Mouse (Mus musculus) CH12.LX (cell line): ENCODE data around the gene Mid1. TPM values are rescaled to one million over a fixed set of nuclear protein-coding genes. Genes with fewer than 3 reads are reported as not detected.

Experiments used
- DNase-seq: peaks from one replicate; pipeline ENCODE4 v3.0.0-alpha.2; 2013; ENCODE audit errors: extremely low read depth
- H3K27ac ChIP-seq: 2 replicates; pipeline ENCODE4 v1.5.1; 2012; ENCODE audit warnings: low read depth, mild to moderate bottlenecking, control low read depth, moderate library complexity; ENCODE audit not compliant: insufficient read depth
- H3K27me3 ChIP-seq: replicated peaks from 2 replicates; pipeline ENCODE3; 2012; ENCODE audit warnings: inconsistent platforms
- H3K36me3 ChIP-seq, 2 experiments: replicated peaks in 1 of 2; 2 replicates each; pipeline versions ENCODE3 to v1.6.1; 2012; ENCODE audit warnings: inconsistent platforms in 1 of 2, low read length in 1 of 2, mild to moderate bottlenecking in 1 of 2, mixed read lengths in 1 of 2, moderate library complexity in 1 of 2; ENCODE audit not compliant: control insufficient read depth in 1 of 2, insufficient read depth in 1 of 2
- H3K4me1 ChIP-seq, 2 experiments: 2 replicates each; pipeline ENCODE4 v1.6.1; 2012; ENCODE audit warnings: inconsistent platforms in 1 of 2, moderate library complexity in 1 of 2; ENCODE audit not compliant: insufficient read depth in 2 of 2, control insufficient read depth in 1 of 2
- H3K4me2 ChIP-seq: 2 replicates; pipeline ENCODE4 v1.6.1; 2012; ENCODE audit warnings: low read depth, mild to moderate bottlenecking, control low read depth; ENCODE audit not compliant: poor library complexity, insufficient read depth, severe bottlenecking
- H3K4me3 ChIP-seq, 3 experiments: fragments of 150-350 bp in 1 of 3; sonication (generic) in 1 of 3; replicated peaks in 1 of 3; 2 replicates each; pipeline versions ENCODE3 to v1.5.1; 2011 to 2012; ENCODE audit warnings: low read depth in 2 of 3, low read length in 2 of 3, mild to moderate bottlenecking in 2 of 3, moderate library complexity in 2 of 3, control low read depth in 1 of 3, improper control_type of control experiment in 1 of 3, inconsistent platforms in 1 of 3, mixed read lengths in 1 of 3; ENCODE audit not compliant: poor library complexity in 1 of 3
- H3K79me2 ChIP-seq: replicated peaks from 2 replicates; pipeline ENCODE4 v1.6.1; 2012; ENCODE audit warnings: mild to moderate bottlenecking, moderate library complexity; ENCODE audit not compliant: control insufficient read depth, poor library complexity, insufficient read depth, severe bottlenecking; ENCODE audit errors: extremely low read depth
- H3K9ac ChIP-seq: 2 replicates; pipeline ENCODE4 v1.6.1; 2012; ENCODE audit warnings: low read depth, mild to moderate bottlenecking, control low read depth, moderate library complexity; ENCODE audit not compliant: insufficient read depth
- H3K9me3 ChIP-seq: replicated peaks from 2 replicates; pipeline ENCODE3; 2012; ENCODE audit warnings: low read length, inconsistent platforms, mixed read lengths
- CTCF ChIP-seq, 2 experiments: IDR thresholded peaks in 1 of 2; conservative IDR thresholded peaks in 1 of 2; 2 replicates each; pipeline ENCODE4 v1.5.1; 2011 to 2012; ENCODE audit warnings: low read depth in 2 of 2, low read length in 2 of 2, improper control_type of control experiment in 1 of 2, inconsistent platforms in 1 of 2, mild to moderate bottlenecking in 1 of 2, moderate library complexity in 1 of 2
- E2F4 ChIP-seq: IDR thresholded peaks from 2 replicates; pipeline ENCODE4 v1.6.1; 2011; ENCODE audit warnings: low read depth, low read length, improper control_type of control experiment; ENCODE audit not compliant: insufficient replicate concordance
- EP300 ChIP-seq: IDR thresholded peaks from 2 replicates; pipeline ENCODE4 v1.6.1; 2011; ENCODE audit warnings: low read length, improper control_type of control experiment
- IRF4 ChIP-seq: IDR thresholded peaks from 2 replicates; pipeline ENCODE4 v1.6.1; 2014; ENCODE audit warnings: low read depth, mild to moderate bottlenecking, inconsistent platforms, low read length, improper control_type of control experiment
- JUN ChIP-seq: IDR thresholded peaks from 2 replicates; pipeline ENCODE4 v1.6.1; 2011; ENCODE audit warnings: low read depth, mild to moderate bottlenecking, low read length, improper control_type of control experiment, moderate library complexity; ENCODE audit not compliant: insufficient read depth
- JUND ChIP-seq: conservative IDR thresholded peaks from 2 replicates; pipeline ENCODE4 v1.6.1; 2011; ENCODE audit warnings: low read depth, low read length, improper control_type of control experiment
- MAFK ChIP-seq: IDR thresholded peaks from 2 replicates; pipeline ENCODE4 v1.6.1; 2011; ENCODE audit warnings: low read length, improper control_type of control experiment; ENCODE audit not compliant: insufficient replicate concordance
- MXI1 ChIP-seq: IDR thresholded peaks from 2 replicates; pipeline ENCODE4 v1.6.1; 2011; ENCODE audit warnings: mild to moderate bottlenecking, low read depth, low read length, improper control_type of control experiment
- NELFE ChIP-seq: IDR thresholded peaks from 2 replicates; pipeline ENCODE4 v1.6.1; 2011; ENCODE audit warnings: low read depth, low read length, improper control_type of control experiment
- NRF1 ChIP-seq: IDR thresholded peaks from 2 replicates; pipeline ENCODE4 v1.6.1; 2014; ENCODE audit warnings: low read depth, mild to moderate bottlenecking, inconsistent platforms, low read length, improper control_type of control experiment, moderate library complexity
- POLR2A ChIP-seq: IDR thresholded peaks from 2 replicates; pipeline ENCODE4 v1.6.1; 2011; ENCODE audit warnings: low read depth, mild to moderate bottlenecking, improper control_type of control experiment, low read length
- POLR2AphosphoS2 ChIP-seq: IDR thresholded peaks from 2 replicates; pipeline ENCODE4 v1.6.1; 2011; ENCODE audit warnings: low read depth, low read length, improper control_type of control experiment
- SIN3A ChIP-seq: IDR thresholded peaks from 2 replicates; pipeline ENCODE4 v1.6.1; 2012; ENCODE audit warnings: low read length, improper control_type of control experiment, inconsistent platforms
- SMC3 ChIP-seq: IDR thresholded peaks from 2 replicates; pipeline ENCODE4 v1.6.1; 2011; ENCODE audit warnings: low read depth, low read length, improper control_type of control experiment
- UBTF ChIP-seq: IDR thresholded peaks from 2 replicates; pipeline ENCODE4 v1.6.1; 2012; ENCODE audit warnings: low read depth, mild to moderate bottlenecking, inconsistent platforms, low read length, improper control_type of control experiment, moderate library complexity
- USF1 ChIP-seq: IDR thresholded peaks from 2 replicates; pipeline ENCODE4 v1.6.1; 2014; ENCODE audit warnings: low read depth, mild to moderate bottlenecking, inconsistent platforms, low read length, improper control_type of control experiment
- ZMIZ1 ChIP-seq: IDR thresholded peaks from 2 replicates; pipeline ENCODE4 v1.6.1; 2012; ENCODE audit warnings: low read depth, mild to moderate bottlenecking, inconsistent platforms, low read length, improper control_type of control experiment
- ZNF384 ChIP-seq: IDR thresholded peaks from 2 replicates; pipeline ENCODE4 v1.6.1; 2012; ENCODE audit warnings: low read depth, low read length, improper control_type of control experiment, inconsistent platforms
- dilution Hi-C: fragments of 300-500 bp; cut with MboI; formaldehyde crosslinking; loops from 2 replicates; pipeline ENCODE4 v1.14.3; 2020; ENCODE audit warnings: low sequenced_read_pairs; ENCODE audit not compliant: extremely low pct_unique_long_range_greater_than_20kb, extremely low pct_ligation_motif_present
- in situ Hi-C: fragments of 300-500 bp; cut with MboI; formaldehyde crosslinking; loops from 3 replicates; pipeline ENCODE4 v1.14.3; 2019; ENCODE audit warnings: low sequenced_read_pairs, low pct_ligation_motif_present, low pct_unique_long_range_greater_than_20kb, mixed read lengths
- polyA plus RNA-seq: library from polyadenylated mRNA; unstranded; fragments of >175 nt; gene quantifications from 2 replicates; pipeline ENCODE4 v1.2.1, GENCODE M21; 2012; ENCODE audit warnings: low read depth; ENCODE audit not compliant: insufficient read length
- total RNA-seq, 2 experiments: library from RNA; depleted of rRNA; stranded (reverse); fragments of 300-350 nt in 1 of 2; fragments of >200 nt in 1 of 2; gene quantifications; 2 replicates each; pipeline ENCODE4 v1.2.3; 2012 to 2014

Gene Mid1
- total and polyA plus RNA-seq, 3 experiments = 3.3 to 15.0 (median 6.2) TPM

GRCm38 (mm10) chrX:169890541-169890940 is 205.5 kb downstream of the Mid1 start:
- in situ Hi-C loops (no loop called here), dilution Hi-C loops (no loop called here)
- H3K4me2 ChIP-seq = no peak overlapping the region
- TF ChIP-seq POLR2AphosphoS2 (no peak), CTCF (conservative IDR thresholded peaks at IDR 0.05 in 1 of 2, IDR thresholded peaks at IDR 0.05 in 1 of 2; ENCODE audit: low read depth in 2 of 2, low read length in 2 of 2) (no peak), POLR2A (no peak), SMC3 (no peak), NRF1 (no peak)
- H3K27ac ChIP-seq = no peak overlapping the region
- no peak overlapping the region for H3K9ac ChIP-seq
- no peak overlapping the region for H3K4me3 ChIP-seq
- H3K9me3 ChIP-seq = no peaks in the 10 kb centered on the region
- H3K27me3 ChIP-seq = no peaks in the 10 kb centered on the region
- no peaks in the 10 kb centered on the region for H3K79me2 ChIP-seq
- no peaks in the 10 kb centered on the region for H3K36me3 ChIP-seq
- no peak for DNase-seq
- H3K4me1 ChIP-seq = no peaks in the 10 kb centered on the region

GRCm38 (mm10) chrX:169892100-169892499 is 207.1 kb downstream of the Mid1 start:
- no peak overlapping the region for H3K4me3 ChIP-seq
- dilution Hi-C loops (no loop called here), in situ Hi-C loops (no loop called here)

GRCm38 (mm10) chrX:169892631-169893030 is 207.6 kb downstream of the Mid1 start:
- H3K9ac ChIP-seq = peak overlapping the region; percentile 39; the same call in 1 of the 2 replicates
- no peaks in the 10 kb centered on the region for H3K4me1 ChIP-seq
- dilution Hi-C loops (no loop called here), in situ Hi-C loops (no loop called here)
- DNase-seq = no peak
- no peaks in the 10 kb centered on the region for H3K79me2 ChIP-seq
- peak overlapping the region; percentile 21; the same call in 1 of the 2 replicates for H3K4me2 ChIP-seq
- no peaks in the 10 kb centered on the region for H3K9me3 ChIP-seq
- no peaks in the 10 kb centered on the region for H3K36me3 ChIP-seq
- no peaks in the 10 kb centered on the region for H3K27me3 ChIP-seq
- H3K27ac ChIP-seq = no peak overlapping the region
- TF ChIP-seq EP300 = no peak
- no peak for TF ChIP-seq JUND
- no peak for TF ChIP-seq SIN3A
- no peak for TF ChIP-seq JUN
- TF ChIP-seq USF1 = no peak
- TF ChIP-seq MAFK = no peak
- no peak for TF ChIP-seq CTCF (conservative IDR thresholded peaks at IDR 0.05 in 1 of 2, IDR thresholded peaks at IDR 0.05 in 1 of 2; ENCODE audit: low read depth in 2 of 2, low read length in 2 of 2)
- peak overlapping the region in 1 of 3 experiments; percentile 55 for H3K4me3 ChIP-seq

More at GRCm38 (mm10) chrX:169892100-169892499, 207.1 kb downstream of the Mid1 start:
- Histone ChIP-seq H3K4me1 (no peaks in the 10 kb centered on the region), H3K79me2 (no peaks in the 10 kb centered on the region), H3K9ac (no peak overlapping the region), H3K4me2 (no peak overlapping the region), H3K9me3 (no peaks in the 10 kb centered on the region), H3K36me3 (no peaks in the 10 kb centered on the region), H3K27me3 (no peaks in the 10 kb centered on the region), H3K27ac (no peak overlapping the region)
- DNase-seq = no peak
- TF ChIP-seq UBTF = no peak
- no peak for TF ChIP-seq ZMIZ1
- no peak for TF ChIP-seq E2F4
- TF ChIP-seq ZNF384 = no peak
- TF ChIP-seq NELFE = no peak
- no peak for TF ChIP-seq MXI1
- TF ChIP-seq IRF4 = no peak
